Mouse (Mus musculus) left cerebral cortex, postnatal 4 days (tissue): Measurements from ENCODE around the gene Rabgap1. TPM values are rescaled to one million over a fixed set of nuclear protein-coding genes. Genes with fewer than 3 reads are reported as not detected.
"Not testable (repeated sequence)": the region's sequence is repeated elsewhere in the genome, so short reads cannot be mapped to it uniquely, and the experiment has no call there.

Source experiments
- DNase-seq: peaks from one replicate; pipeline ENCODE4 v3.0.0-alpha.2; 2022
- intact Hi-C: fragments of 180-260 bp; cut with DNase I; formaldehyde crosslinking; loops from one replicate; pipeline ENCODE4 v1.15.1; 2025
- total RNA-seq, 2 experiments: library from RNA; stranded (reverse); gene quantifications; 2 replicates each; pipeline ENCODE4 v1.2.3; 2021

The Rabgap1 gene
- total RNA-seq: 100 to 1,000 TPM; 111 to 115 TPM

DNA sequence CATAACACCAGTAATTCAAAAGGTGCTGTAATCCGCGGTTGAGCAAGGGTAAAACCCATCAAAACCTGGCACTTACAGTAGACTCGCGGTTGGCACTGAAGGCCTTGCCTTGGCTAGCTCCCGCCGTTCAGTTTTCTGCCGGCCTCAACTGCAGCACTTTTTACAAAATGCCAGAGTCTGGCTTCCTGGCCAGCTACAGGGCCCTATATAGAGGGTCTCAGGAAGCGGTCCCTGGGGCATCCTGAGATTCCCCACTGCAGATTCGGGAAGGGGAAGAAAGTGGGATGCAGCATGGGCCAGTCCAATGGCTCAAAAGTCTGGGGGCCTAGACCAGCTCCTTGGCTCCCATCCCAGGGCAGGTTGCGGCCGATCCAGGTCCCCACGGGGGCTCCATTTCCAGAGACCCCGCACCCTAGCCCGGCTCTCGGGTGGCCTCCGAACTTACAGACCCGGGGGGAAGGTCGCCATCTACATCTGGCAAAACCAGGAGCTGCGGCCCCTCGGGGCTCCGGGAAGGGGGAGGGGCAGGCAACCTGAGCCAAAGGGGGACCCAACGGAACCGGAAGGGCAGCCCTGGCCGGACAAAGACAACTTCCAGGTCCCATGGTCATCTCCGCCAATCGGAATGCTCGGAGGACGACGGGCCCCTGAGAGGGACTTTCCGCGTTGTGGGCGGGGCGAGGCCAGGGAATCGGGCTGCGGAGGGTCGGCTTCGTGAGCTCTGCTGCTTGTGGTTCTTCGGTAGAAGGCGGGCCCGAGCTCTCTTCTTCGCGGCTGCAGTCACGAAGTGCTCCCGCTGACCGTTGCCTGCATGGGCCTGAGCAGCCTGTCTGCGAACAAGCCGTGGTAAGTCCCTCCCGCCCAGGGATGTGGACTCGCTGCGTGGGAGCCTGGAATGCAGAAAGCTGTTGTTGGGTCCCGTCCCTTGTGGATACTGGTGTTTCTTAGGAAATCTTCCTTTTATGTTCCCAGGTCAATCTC is at the start of gene Rabgap1, which contains the start of the genes Zbtb26 and Zbtb6:
Rabgap1 (plus strand) TSS at position 669 of the 981 bp plus-strand sequence.
Zbtb26 (minus strand) TSS at position 525 of the 981 bp plus-strand sequence.
Zbtb6 (minus strand) TSS at position 561 of the 981 bp plus-strand sequence.
- peak; percentile 97 for DNase-seq
- intact Hi-C loops: no loop called here

DNA sequence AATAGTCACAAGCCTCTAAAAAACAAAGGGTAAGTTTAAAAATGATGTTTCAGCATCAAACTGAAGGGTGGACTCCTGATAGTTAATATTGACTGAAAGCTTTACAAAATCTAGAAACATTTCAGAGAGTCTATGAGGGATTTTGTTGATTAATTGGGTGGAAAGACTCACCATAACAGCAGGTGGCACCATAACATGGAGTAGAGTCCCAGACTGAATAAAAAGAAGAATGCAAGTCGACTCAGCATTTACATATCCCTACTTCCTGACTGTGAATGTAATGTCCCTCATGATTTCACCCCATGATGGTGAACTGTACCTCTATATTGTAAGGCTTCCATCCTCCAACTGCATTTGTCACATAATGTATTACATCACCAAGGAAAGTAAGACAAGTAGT is 47.5 kb upstream of the Rabgap1 start:
- intact Hi-C loops: no loop called here
- DNase-seq: no peak

DNA sequence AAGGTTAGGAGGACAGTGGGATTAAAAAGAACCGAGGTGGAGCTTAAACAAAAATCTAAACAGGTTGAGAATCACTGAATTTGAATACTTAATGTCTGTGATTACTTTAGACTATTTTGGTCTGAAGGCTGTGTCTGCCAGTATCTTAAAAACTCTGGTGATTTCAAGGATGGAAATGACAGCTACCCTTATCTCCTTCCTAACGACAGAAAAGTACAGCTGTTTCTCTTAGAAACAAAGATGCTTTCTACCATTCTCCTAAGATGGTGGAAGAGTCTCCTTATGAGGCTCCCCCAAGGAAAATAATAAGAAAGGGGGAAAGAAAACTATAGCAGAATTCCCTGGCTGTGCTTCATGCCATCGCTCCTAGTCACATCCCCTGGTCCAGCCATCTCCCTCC is 21.2 kb upstream of the Rabgap1 start:
- intact Hi-C loops: no loop called here
- DNase-seq: no peak

DNA sequence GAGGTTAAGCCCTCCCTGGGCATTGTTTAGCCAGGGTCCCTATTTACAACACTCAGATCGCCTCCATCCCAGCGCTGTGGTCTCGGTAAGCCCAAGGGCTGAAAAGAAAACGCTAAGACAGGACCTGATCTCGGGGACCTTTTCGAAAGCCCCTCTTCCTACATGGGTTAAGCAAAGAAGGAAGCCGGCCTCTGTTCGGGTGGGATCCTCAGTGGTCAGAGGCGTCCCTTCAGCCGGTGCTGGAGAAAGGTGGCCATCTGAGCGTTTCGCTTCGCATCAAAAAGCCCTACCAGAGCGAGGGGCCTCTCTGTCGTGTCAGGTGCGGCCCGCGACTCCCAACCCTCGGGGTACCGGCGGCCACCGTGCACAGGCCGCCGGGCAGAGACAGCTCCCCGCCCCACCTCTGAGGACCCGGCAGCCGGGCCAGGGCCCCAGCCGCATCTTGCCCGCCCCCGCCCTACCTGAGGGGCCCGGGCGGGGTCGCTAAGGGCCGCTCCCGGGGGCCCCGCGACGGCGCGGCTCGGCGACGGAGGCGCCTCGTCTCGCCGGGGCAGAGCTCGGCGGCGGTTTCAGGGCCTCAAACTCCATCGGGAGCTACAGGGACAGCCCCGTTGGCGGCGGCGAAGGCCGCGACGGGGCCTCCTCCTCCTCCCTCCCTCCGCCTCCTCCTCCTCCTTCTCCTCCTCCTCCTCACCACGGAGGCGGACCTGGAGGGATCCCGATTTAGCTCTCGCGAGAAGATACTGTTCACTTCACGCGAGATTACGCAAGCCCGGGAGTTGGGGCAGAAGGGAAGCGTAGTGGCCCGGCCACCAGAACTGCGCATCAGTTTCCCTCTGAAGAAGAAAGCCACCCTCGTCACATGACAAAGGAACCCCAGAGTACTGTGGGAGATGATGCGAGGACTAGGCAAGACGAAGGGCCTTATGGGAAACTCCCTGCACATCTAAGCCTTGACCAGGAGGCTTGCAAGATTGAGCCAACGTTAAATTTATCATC is 20.5 kb upstream of the Rabgap1 start, which contains the start of gene Rc3h2:
Rc3h2 (minus strand) TSS at position 598 of the 999 bp plus-strand sequence.
- intact Hi-C loops: no loop called here

DNA sequence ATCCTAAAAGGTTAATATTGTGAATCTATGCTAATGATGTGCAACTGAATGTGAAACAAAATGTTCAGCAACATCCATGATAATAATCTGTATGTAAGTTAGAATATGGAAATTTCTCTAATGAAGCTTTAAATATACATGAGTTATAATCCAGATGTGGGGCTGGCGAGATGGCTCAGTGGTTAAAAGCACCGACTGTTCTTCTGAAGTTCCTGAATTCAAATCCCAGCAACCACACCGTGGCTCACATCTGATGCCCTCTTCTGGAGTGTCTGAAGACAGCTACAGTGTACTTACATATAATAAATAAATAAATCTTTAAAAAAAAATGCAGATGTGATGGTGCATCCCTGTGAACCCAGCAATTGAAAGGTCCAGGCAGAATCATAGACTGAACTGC is 19.4 kb upstream of the Rabgap1 start:
- no peak for DNase-seq
- intact Hi-C loops: no loop called here

More for the DNA sequence above, 20.5 kb upstream of the Rabgap1 start, which contains the start of gene Rc3h2:
- peak; percentile 96 for DNase-seq

DNA sequence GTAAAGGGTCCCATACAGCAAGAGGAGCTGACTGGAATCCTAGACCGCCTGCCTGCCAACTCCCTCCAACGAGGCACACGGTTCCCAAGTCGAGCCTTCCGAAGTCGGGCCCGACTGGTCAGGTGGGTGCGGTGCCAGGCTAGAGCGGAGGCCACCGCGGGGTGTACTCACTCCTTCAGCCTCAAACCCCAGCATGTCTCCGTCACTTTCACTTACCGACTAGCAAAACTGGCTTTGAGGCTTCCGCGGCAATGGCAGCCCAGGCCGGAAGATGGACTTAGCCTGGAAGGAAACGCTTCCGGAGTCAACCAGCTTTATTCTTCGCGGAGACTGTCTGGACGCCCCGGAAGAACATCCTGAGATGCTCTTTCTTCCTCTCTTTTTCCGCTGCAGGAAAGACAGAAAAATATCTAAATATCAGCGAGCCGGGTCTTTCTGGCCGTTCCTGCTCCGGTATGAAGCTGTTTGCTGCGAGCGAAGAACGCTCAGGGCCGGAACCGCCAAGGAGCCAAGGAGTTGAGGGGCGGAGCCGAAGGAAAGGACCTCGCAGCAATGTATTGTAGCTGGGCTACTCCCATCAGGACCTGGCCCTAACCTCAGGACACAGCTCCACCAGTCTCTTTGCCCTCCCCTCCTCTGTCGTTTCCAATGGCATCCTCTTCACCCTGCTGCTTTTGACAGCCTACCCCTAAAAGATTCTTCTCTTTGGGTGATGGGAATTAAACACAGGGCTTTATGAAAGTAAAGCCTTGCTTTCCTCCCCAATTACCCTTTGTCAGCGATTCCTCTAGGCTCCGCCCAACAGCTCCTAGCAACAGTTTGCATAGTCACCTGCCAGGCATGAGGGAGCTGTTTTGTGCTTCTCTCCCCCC is 12.2 kb upstream of the Rabgap1 start:
- intact Hi-C loops: no loop called here
- peak; percentile 81 for DNase-seq

DNA sequence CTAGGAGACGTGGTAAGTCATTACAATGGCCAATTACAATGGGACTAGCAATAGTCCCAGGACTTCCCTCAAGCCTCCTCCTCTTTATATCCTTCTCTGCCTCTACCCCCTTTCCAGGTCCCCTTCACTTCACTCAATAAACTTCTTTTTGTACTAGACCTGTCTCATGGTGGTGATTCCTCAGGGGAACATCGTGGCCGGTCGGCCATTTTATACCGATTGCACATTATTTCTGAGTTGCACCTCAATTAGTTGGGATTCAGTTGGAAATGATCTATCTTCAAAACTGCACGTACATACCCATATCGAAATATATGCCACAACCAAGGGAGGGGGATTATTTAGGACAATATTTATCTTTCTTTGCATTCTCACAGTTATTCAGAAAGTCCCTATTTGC is 11.5 kb upstream of the Rabgap1 start:
- intact Hi-C loops: no loop called here
- DNase-seq: no peak

DNA sequence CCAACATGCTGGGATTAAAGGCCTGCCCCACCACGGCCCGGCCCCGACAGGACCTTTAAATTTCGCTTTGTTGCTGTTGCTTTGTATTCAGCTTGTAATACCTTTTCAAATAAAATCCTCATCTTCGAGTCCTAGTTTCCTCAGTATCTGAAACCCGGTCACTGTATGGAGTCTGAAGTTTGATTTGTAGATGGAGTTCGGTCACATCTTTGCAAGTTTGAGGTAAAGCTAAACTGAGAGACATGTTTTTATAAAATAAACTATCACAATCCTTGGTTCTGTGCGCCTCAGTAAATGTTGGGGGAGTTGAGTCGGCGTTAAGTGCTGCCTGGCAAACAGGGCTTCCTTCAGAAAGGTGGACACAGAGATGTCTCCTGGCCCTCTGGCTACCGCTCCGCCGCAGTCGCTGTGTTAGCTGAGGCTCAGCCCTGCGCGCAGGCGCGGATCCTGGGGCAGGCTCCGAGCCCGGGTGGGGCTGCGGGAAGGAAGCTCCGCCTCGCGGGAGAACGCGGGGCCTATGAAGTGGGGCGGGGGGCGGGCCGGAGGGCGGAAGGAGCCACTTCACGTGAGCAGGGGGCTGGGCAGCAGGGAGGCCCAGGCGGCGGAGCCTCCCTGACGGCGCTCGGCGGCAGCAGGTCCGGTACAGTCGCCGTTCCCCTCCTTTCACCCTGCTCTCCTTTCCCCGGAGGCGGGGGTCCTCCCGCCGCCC is 8.7 kb downstream of the Rabgap1 start:
- DNase-seq: peak; percentile 96
- intact Hi-C loops: no loop called here

DNA sequence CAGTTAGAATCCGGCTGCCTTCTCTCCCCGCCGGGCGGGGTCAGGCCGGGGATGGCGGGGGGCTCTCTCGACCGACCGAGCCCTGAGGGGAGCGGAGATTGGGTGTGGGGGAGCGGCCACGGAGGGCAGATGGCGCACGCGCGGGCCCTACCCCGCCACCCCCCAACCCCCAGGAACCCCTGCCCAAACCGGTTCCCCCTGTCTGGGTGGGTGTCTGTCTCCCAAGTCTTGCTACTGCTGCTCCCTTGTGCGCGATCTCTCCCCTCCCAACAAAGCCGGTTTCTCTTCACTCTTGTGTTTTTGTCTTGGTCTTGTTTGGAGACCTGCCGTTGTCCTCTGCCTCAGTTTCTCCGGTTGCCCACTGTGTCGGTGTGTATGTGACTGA is 9.3 kb downstream of the Rabgap1 start:
- no peak for DNase-seq
- intact Hi-C loops: no loop called here

DNA sequence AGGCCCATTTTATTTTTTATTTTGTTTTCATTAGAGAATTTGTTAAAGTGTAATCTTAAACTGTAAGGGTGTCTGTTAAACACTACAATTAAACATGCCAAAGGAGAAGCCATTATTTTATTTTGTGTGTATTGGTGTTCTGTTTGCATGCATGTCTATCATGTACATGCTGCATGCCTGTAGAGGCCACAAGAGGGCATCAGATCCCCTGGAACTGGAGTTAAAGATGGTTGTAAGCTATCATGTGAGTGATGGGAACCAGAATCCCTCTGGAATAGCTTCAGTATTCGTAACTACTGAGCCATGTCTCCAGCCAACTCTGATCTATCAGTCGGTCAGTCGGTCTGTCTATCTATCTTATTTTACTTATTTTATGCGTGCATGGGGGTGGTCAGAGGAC is 17.6 kb downstream of the Rabgap1 start:
- intact Hi-C loops: no loop called here
- no peak for DNase-seq

DNA sequence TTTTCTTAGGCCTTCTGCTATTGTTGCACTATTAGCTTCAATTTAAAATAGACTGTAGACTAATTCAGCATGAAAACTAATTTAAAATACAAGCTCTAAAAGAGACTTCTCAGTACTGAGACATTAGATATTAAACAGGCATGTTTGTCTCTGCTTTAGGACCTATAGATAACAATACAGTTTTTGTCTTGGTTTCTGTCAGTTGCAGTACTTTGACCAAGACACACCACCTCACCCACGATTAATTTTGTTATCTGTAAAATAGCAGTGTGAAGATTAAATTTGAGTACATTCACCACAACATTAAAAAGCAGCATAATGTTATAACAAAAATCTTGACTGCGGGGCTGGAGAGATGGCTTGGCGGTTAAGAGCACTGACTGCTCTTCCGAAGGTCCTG is 23.2 kb downstream of the Rabgap1 start:
- DNase-seq: no peak
- intact Hi-C loops: no loop called here

DNA sequence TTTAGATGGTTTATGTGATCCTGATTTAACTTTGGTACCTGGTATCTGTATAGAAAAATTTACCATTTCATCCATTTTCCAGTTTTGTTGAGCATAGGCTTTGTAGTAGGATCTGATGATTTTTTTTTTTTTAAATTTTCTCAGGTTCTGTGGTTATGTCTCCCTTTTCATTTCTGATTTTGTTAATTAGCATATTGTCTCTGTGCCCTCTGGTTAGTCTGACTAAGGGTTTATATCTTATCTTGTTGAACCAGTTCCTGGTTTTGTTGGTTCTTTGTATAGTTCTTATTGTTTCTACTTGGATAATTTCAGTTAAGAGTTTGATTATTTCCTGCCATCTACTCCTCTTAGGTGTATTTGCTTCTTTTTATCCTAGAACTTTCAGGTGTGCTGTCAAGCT is 36.5 kb downstream of the Rabgap1 start:
- intact Hi-C loops: no loop called here
- no peak for DNase-seq

DNA sequence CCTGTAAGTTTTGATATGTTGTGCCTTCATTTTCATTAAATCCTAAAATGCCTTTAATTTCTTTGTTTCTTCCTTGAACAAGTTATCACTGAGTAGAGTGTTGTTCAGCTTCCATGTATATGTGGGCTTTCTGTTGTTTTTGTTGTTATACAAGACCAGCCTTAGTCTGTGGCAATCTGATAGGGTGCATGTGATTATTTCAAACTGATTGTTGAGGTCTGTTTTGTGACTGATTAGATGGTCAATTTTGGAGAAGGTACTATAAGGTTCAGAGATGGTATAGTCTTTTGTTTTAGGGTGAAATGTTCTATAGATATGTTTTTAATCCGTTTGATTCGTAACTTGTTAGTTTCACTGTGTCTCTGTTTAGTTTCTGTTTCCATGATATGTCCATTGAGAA is 37.0 kb downstream of the Rabgap1 start:
- intact Hi-C loops: loop anchor here (5.0 kb wide), 1 partner anchor 98 kb away; no protein-coding TSS in a partner anchor
- DNase-seq: no peak

DNA sequence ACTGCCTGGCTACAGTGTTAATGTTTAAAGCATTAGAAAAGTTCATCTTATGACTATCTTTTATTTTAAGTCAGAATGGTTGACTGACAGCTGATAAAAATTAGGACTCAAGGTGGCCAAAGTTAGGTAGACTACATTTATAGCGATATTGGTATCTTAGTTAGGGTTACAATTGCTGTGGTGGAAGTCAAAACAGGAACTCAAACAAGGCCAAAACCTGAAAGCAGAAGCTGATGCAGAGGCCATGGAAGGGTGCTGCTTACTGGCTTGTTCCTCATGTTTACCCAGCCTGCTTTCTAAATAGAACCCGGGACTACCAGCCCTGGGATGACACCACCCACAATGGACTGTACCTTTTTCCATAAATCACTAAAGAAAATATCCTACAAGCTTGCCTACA is 41.1 kb downstream of the Rabgap1 start:
- intact Hi-C loops: loop anchor here (5.0 kb wide), 1 partner anchor 102 kb away; no protein-coding TSS in a partner anchor
- DNase-seq: no peak

DNA sequence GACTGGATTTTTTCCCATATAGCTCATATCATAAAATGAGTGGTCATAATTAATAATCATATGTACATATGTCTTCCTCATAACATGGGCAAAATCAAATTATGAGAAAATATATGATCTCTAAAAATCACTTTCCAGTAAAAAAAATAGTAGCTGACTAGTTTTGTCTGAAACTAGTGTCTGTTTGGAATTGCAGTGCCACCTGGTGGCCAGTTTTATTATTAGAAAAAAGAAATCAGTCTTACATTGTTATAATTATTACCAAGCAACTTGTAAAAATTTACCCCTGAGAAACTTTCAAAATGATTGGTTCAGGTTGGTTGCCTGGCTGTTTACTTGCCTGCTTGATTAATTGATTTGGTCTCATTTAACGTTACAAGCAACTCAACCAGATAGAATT is 42.3 kb downstream of the Rabgap1 start:
- DNase-seq: peak; percentile 2
- intact Hi-C loops: no loop called here

DNA sequence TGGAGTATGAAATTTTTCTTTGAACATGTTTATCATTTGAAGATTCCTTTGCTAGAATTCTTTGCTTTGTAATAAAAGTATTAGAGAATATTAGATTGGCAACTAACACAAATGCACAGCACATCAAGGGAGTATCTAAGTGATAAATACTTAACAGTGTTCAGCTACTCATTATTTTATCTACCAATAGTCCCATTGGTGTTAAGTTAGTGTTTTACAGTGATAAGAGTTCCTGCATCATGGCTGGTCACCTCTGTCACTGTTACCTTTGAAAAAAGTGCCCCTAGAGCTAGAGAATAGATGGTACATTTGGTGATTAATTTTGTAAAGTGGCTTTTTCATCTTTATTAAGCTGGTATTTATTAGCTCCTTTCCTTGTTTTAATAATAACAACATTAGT is 43.3 kb downstream of the Rabgap1 start:
- intact Hi-C loops: no loop called here
- DNase-seq: no peak

DNA sequence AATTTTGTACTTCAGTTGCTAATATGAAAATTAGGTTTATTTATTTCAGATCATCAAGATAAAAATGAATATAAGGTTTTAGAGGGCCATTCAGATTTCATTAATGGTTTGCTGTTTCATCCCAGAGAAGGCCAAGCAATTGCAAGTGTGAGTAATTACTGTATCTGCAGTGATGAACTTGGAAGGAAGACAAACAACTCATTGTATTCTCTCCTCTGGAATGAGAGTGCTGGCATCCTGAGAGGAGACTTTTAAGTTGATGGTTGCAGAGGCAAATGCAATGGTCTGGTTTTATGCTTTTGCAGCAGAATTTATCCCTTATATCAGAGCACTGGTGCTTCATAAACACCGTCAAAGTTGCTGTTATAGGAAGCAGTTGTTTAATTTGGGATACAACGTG is 45.9 kb downstream of the Rabgap1 start:
- no peak for DNase-seq
- intact Hi-C loops: no loop called here

DNA sequence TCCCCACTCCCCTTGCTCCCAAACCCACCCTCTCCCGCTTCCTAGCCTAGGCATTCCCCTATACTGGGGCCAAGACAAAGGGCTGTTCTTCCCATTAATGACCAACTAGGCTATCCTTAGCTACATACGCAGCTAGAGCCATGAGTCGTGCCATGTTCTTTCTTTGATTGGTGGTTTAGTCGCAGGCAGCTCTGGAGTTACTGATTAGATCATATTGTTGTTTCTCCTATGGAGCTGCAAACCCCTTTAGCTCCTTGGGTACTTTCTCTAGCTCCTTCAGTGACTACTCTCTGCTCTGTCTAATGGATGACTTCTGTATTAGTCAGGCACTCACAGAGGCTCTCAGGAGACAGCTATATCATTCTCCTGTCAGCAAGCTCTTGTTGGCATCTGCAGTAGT is 54.2 kb downstream of the Rabgap1 start:
- DNase-seq: no peak
- intact Hi-C loops: no loop called here

DNA sequence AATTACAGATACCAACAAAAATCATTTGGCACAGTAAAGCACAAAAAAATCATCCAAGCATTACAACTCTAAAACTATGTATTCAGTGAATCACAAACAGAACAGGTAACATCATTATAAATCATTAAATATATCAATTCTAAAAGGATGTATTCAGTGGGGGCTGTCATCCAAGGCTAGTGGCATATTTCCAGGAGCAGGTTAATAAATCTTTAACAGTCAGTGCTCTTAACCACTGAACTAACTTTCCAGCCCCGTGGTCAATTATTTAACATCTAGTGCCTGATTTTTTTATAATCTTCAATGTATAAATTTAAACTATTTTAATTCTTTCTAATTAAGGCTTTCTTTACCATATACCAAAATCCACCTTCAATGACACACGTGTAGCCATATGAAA is 62.8 kb downstream of the Rabgap1 start:
- intact Hi-C loops: not testable (repeated sequence)

More for the DNA sequence above, 62.8 kb downstream of the Rabgap1 start:
- not testable (repeated sequence) for DNase-seq
